Mouse (Mus musculus): Measurements from ENCODE around the gene Caml. TPM values are rescaled to one million over a fixed set of nuclear protein-coding genes. Genes with fewer than 3 reads are reported as not detected.
"Not testable (repeated sequence)": the region's sequence is repeated elsewhere in the genome, so short reads cannot be mapped to it uniquely, and the experiment has no call there.

The Caml gene
- polyA plus RNA-seq, 1 experiment from 2014 or later: 39.9 TPM

GRCm38 (mm10) chr13:55640480-55640879 lies 17.7 kb downstream of the Caml start:
- H3K27ac ChIP-seq (ENCODE audit: low read length); ATAC-seq (replicated peaks; ENCODE audit: extremely low read depth, insufficient read depth, low FRiP score); H3K9ac ChIP-seq (ENCODE audit: low read length); H3K27me3 ChIP-seq (ENCODE audit: control insufficient read depth, insufficient read depth, low read length); H3K4me3 ChIP-seq (ENCODE audit: low read length); H3K36me3 ChIP-seq (ENCODE audit: control insufficient read depth, insufficient read depth); H3K4me2 ChIP-seq (ENCODE audit: low read depth, low read length); H3K9me3 ChIP-seq (replicated peaks; ENCODE audit: control insufficient read depth, low read length): not testable (repeated sequence)
- 35% methylated on average over 8 of the region's 8 CpGs for WGBS
- peaks cover 11% of the 10 kb centered on the region for H3K4me1 ChIP-seq (ENCODE audit: control insufficient read depth, insufficient read depth, low read length)

GRCm38 (mm10) chr13:55644525-55644924 lies 21.7 kb downstream of the Caml start:
- H3K36me3 ChIP-seq (ENCODE audit: control insufficient read depth, insufficient read depth): peaks cover 42% of the 10 kb centered on the region
- no peak for ATAC-seq (replicated peaks; ENCODE audit: extremely low read depth, insufficient read depth, low FRiP score)
- H3K27me3 ChIP-seq (ENCODE audit: control insufficient read depth, insufficient read depth, low read length): no peaks in the 10 kb centered on the region
- H3K4me2 ChIP-seq (ENCODE audit: low read depth, low read length): no peak overlapping the region
- WGBS: 89% methylated on average over 2 of the region's 2 CpGs
- no peak overlapping the region for H3K27ac ChIP-seq (ENCODE audit: low read length)
- H3K4me1 ChIP-seq (ENCODE audit: control insufficient read depth, insufficient read depth, low read length): no peaks in the 10 kb centered on the region
- H3K9ac ChIP-seq (ENCODE audit: low read length): no peak overlapping the region
- H3K4me3 ChIP-seq (ENCODE audit: low read length): no peak overlapping the region
- no peaks in the 10 kb centered on the region for H3K9me3 ChIP-seq (replicated peaks; ENCODE audit: control insufficient read depth, low read length)

- Histone ChIP-seq H3K36me3 (ENCODE audit: control insufficient read depth, insufficient read depth) (peaks cover 89% of the 10 kb centered on the region), H3K4me2 (ENCODE audit: low read depth, low read length) (no peak overlapping the region), H3K9ac (ENCODE audit: low read length) (no peak overlapping the region), H3K4me1 (ENCODE audit: control insufficient read depth, insufficient read depth, low read length) (no peaks in the 10 kb centered on the region), H3K9me3 (replicated peaks; ENCODE audit: control insufficient read depth, low read length) (no peaks in the 10 kb centered on the region), H3K27ac (ENCODE audit: low read length) (no peak overlapping the region), H3K4me3 (ENCODE audit: low read length) (no peak overlapping the region), H3K27me3 (ENCODE audit: control insufficient read depth, insufficient read depth, low read length) (no peaks in the 10 kb centered on the region)
- WGBS: 88% methylated on average over 12 of the region's 12 CpGs
- no peak for ATAC-seq (replicated peaks; ENCODE audit: extremely low read depth, insufficient read depth, low FRiP score)
These were observed 27.3 kb downstream of the Caml start for GRCm38 (mm10) chr13:55650098-55650497.

- Histone ChIP-seq H3K27ac (ENCODE audit: low read length) (no peak overlapping the region), H3K9ac (ENCODE audit: low read length) (no peak overlapping the region), H3K4me2 (ENCODE audit: low read depth, low read length) (no peak overlapping the region), H3K4me1 (ENCODE audit: control insufficient read depth, insufficient read depth, low read length) (no peaks in the 10 kb centered on the region), H3K27me3 (ENCODE audit: control insufficient read depth, insufficient read depth, low read length) (no peaks in the 10 kb centered on the region), H3K36me3 (ENCODE audit: control insufficient read depth, insufficient read depth) (peaks cover 88% of the 10 kb centered on the region), H3K9me3 (replicated peaks; ENCODE audit: control insufficient read depth, low read length) (no peaks in the 10 kb centered on the region), H3K4me3 (ENCODE audit: low read length) (no peak overlapping the region)
- ATAC-seq (replicated peaks; ENCODE audit: extremely low read depth, insufficient read depth, low FRiP score): no peak
- WGBS: 80% methylated on average over 6 of the region's 6 CpGs
These were observed 28.2 kb downstream of the Caml start for GRCm38 (mm10) chr13:55650980-55651379.

- Histone ChIP-seq H3K27ac (ENCODE audit: low read length) (no peak overlapping the region), H3K36me3 (ENCODE audit: control insufficient read depth, insufficient read depth) (peaks cover 65% of the 10 kb centered on the region), H3K27me3 (ENCODE audit: control insufficient read depth, insufficient read depth, low read length) (no peaks in the 10 kb centered on the region), H3K4me1 (ENCODE audit: control insufficient read depth, insufficient read depth, low read length) (no peaks in the 10 kb centered on the region), H3K4me3 (ENCODE audit: low read length) (no peak overlapping the region), H3K9me3 (replicated peaks; ENCODE audit: control insufficient read depth, low read length) (peaks cover 5% of the 10 kb centered on the region; the same call in 1 of the 2 replicates), H3K9ac (ENCODE audit: low read length) (no peak overlapping the region), H3K4me2 (ENCODE audit: low read depth, low read length) (no peak overlapping the region)
- no peak for ATAC-seq (replicated peaks; ENCODE audit: extremely low read depth, insufficient read depth, low FRiP score)
- WGBS: 86% methylated on average over 6 of the region's 6 CpGs
These were observed 45.7 kb downstream of the Caml start for GRCm38 (mm10) chr13:55668550-55668949.

- no peak for ATAC-seq (replicated peaks; ENCODE audit: extremely low read depth, insufficient read depth, low FRiP score)
These were observed 49.9 kb downstream of the Caml start for GRCm38 (mm10) chr13:55672711-55673110.

GRCm38 (mm10) chr13:55677364-55677763 lies 54.6 kb downstream of the Caml start:
- Histone ChIP-seq H3K27ac (ENCODE audit: low read length) (no peak overlapping the region), H3K27me3 (ENCODE audit: control insufficient read depth, insufficient read depth, low read length) (no peaks in the 10 kb centered on the region), H3K9ac (ENCODE audit: low read length) (no peak overlapping the region), H3K4me1 (ENCODE audit: control insufficient read depth, insufficient read depth, low read length) (no peaks in the 10 kb centered on the region), H3K4me3 (ENCODE audit: low read length) (no peak overlapping the region), H3K36me3 (ENCODE audit: control insufficient read depth, insufficient read depth) (peaks cover 51% of the 10 kb centered on the region), H3K9me3 (replicated peaks; ENCODE audit: control insufficient read depth, low read length) (no peaks in the 10 kb centered on the region), H3K4me2 (ENCODE audit: low read depth, low read length) (no peak overlapping the region)
- no peak for ATAC-seq (replicated peaks; ENCODE audit: extremely low read depth, insufficient read depth, low FRiP score)
- 80% methylated on average over 8 of the region's 8 CpGs for WGBS

More at GRCm38 (mm10) chr13:55672711-55673110, 49.9 kb downstream of the Caml start:
- peaks cover 58% of the 10 kb centered on the region for H3K36me3 ChIP-seq (ENCODE audit: control insufficient read depth, insufficient read depth)
- 87% methylated on average over 6 of the region's 6 CpGs for WGBS
- H3K4me3 ChIP-seq (ENCODE audit: low read length): no peak overlapping the region
- H3K9me3 ChIP-seq (replicated peaks; ENCODE audit: control insufficient read depth, low read length): peaks cover 5% of the 10 kb centered on the region; the same call in 1 of the 2 replicates
- no peaks in the 10 kb centered on the region for H3K4me1 ChIP-seq (ENCODE audit: control insufficient read depth, insufficient read depth, low read length)
- H3K27me3 ChIP-seq (ENCODE audit: control insufficient read depth, insufficient read depth, low read length): no peaks in the 10 kb centered on the region
- no peak overlapping the region for H3K27ac ChIP-seq (ENCODE audit: low read length)
- H3K4me2 ChIP-seq (ENCODE audit: low read depth, low read length): no peak overlapping the region
- H3K9ac ChIP-seq (ENCODE audit: low read length): no peak overlapping the region

Other genes with a start within 250 kb of the Caml start
- gene Slc34a1, start 224.8 kb upstream of the Caml start, polyA plus RNA-seq (2015; fragmentation: Nextera tagmentation; extraction: Ambion mirVana): not detected in 2 replicates
- not detected in 2 replicates for gene Pfn3, start 207.8 kb upstream of the Caml start, polyA plus RNA-seq (2015; fragmentation: Nextera tagmentation; extraction: Ambion mirVana)
- 0.25 TPM in 1 of 2 replicates, not detected in the other for gene F12, start 196.2 kb upstream of the Caml start, polyA plus RNA-seq (2015; fragmentation: Nextera tagmentation; extraction: Ambion mirVana)
- 11.4 and 19.4 TPM in 2 replicates for gene Grk6, start 177.9 kb upstream of the Caml start, polyA plus RNA-seq (2015; fragmentation: Nextera tagmentation; extraction: Ambion mirVana)
- gene Prr7, start 158.7 kb upstream of the Caml start, polyA plus RNA-seq (2015; fragmentation: Nextera tagmentation; extraction: Ambion mirVana): 0.25 and 0.28 TPM in 2 replicates
- 59.4 and 62.5 TPM in 2 replicates for gene Dbn1, start 134.9 kb upstream of the Caml start, polyA plus RNA-seq (2015; fragmentation: Nextera tagmentation; extraction: Ambion mirVana)
- 229 and 248 TPM in 2 replicates for gene Pdlim7, start 109.3 kb upstream of the Caml start, polyA plus RNA-seq (2015; fragmentation: Nextera tagmentation; extraction: Ambion mirVana)
- 1.9 and 2.2 TPM in 2 replicates for gene Dok3, start 93.7 kb upstream of the Caml start, polyA plus RNA-seq (2015; fragmentation: Nextera tagmentation; extraction: Ambion mirVana)
- gene Ddx41, start 86.3 kb upstream of the Caml start, polyA plus RNA-seq (2015; fragmentation: Nextera tagmentation; extraction: Ambion mirVana): 31.9 and 32.1 TPM in 2 replicates
- gene Fam193b, start 51.9 kb upstream of the Caml start, polyA plus RNA-seq (2015; fragmentation: Nextera tagmentation; extraction: Ambion mirVana): 22.6 and 23.9 TPM in 2 replicates
- 99.9 and 110 TPM in 2 replicates for gene Tmed9, start 49.3 kb upstream of the Caml start, polyA plus RNA-seq (2015; fragmentation: Nextera tagmentation; extraction: Ambion mirVana)
- gene B4galt7, start 23.1 kb upstream of the Caml start, polyA plus RNA-seq (2015; fragmentation: Nextera tagmentation; extraction: Ambion mirVana): 18.1 and 18.9 TPM in 2 replicates
- 20.5 and 21.4 TPM in 2 replicates for gene Ddx46, start 12.0 kb downstream of the Caml start, polyA plus RNA-seq (2015; fragmentation: Nextera tagmentation; extraction: Ambion mirVana)
- gene B230219D22Rik, start 70.1 kb downstream of the Caml start, polyA plus RNA-seq (2015; fragmentation: Nextera tagmentation; extraction: Ambion mirVana): 49.3 and 51.4 TPM in 2 replicates
- 65.6 and 73.4 TPM in 2 replicates for gene Txndc15, start 91.6 kb downstream of the Caml start, polyA plus RNA-seq (2015; fragmentation: Nextera tagmentation; extraction: Ambion mirVana)
- 49.9 and 66.0 TPM in 2 replicates for gene Pcbd2, start 104.4 kb downstream of the Caml start, polyA plus RNA-seq (2015; fragmentation: Nextera tagmentation; extraction: Ambion mirVana)
- 0.11 TPM in 1 of 2 replicates, not detected in the other for gene Catsper3, start 161.6 kb downstream of the Caml start, polyA plus RNA-seq (2015; fragmentation: Nextera tagmentation; extraction: Ambion mirVana)
- gene Pitx1, start 213.2 kb downstream of the Caml start, polyA plus RNA-seq (2015; fragmentation: Nextera tagmentation; extraction: Ambion mirVana): 0.09 and 0.17 TPM in 2 replicates

Measured in heart, embryonic 16.5 days (tissue).